Mouse (Mus musculus): Measurements from ENCODE around the gene Cdkn1a. TPM values are rescaled to one million over a fixed set of nuclear protein-coding genes. Genes with fewer than 3 reads are reported as not detected.

The Cdkn1a gene
- polyA plus RNA-seq (2012; rRNA removed): 3.1 and 3.2 TPM in 2 replicates

GRCm38 (mm10) chr17:29090776-29091175, at the start of gene Cdkn1a:
TSS of gene Cdkn1a (plus strand) at chr17:29090976.

DNA sequence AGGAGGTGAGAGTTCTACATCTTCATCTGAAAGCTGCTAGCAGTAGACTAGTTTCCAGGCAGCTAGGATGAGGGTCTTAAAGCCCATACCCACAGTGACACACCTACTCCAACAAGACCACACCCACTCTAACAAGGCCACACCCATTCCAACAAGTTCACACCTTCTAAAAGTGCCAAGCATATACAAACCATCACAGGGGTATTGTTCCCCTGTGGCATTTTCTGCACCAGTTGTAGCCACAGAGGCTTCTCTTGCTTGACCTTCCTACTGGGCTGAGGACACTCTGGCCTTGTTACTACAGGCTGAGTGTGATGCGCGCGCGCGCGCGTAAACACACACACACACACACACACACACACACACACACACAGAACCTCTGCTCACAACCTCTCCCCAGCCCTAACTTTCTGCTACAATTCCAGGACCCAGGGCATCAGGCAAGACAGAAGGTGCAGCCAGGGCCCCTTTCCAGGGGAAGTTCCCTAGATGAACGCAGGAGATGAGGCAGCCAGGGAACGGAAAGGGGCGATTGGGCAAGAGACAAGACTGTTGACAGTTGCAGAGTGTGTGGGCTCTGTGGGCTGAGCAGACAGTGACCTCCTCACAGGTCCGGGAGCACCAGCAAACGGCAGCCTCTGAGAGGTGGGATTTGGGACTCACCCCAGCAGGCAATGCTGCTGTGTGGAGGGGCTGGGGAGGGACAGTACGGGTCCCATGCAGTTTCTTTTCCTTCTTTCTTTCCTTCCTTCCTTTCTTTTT, 23.0 kb downstream of the Cdkn1a start, which contains the start of gene Rab44:
Rab44 (plus strand) TSS at position 555 of the 762 bp plus-strand sequence.

Other genes with a start within 250 kb of the Cdkn1a start
- 0.01 and 0.02 TPM in 2 replicates for gene Pnpla1, start 232.6 kb upstream of the Cdkn1a start, polyA plus RNA-seq (2012; rRNA removed)
- 0.06 TPM in 2 replicates for gene 4930539E08Rik, start 175.7 kb upstream of the Cdkn1a start, polyA plus RNA-seq (2012; rRNA removed)
- gene Pxt1, start 147.1 kb upstream of the Cdkn1a start, polyA plus RNA-seq (2012; rRNA removed): 0.18 and 0.20 TPM in 2 replicates
- 28.5 and 34.4 TPM in 2 replicates for gene Kctd20, start 139.0 kb upstream of the Cdkn1a start, polyA plus RNA-seq (2012; rRNA removed)
- 26.3 and 33.4 TPM in 2 replicates for gene Stk38, start 83.0 kb upstream of the Cdkn1a start, polyA plus RNA-seq (2012; rRNA removed)
- gene Srsf3, start 58.3 kb upstream of the Cdkn1a start, polyA plus RNA-seq (2012; rRNA removed): 145 and 153 TPM in 2 replicates
- 13.2 and 16.3 TPM in 2 replicates for gene Rab44, start 23.2 kb downstream of the Cdkn1a start, polyA plus RNA-seq (2012; rRNA removed)
- gene Cpne5, start 147.2 kb downstream of the Cdkn1a start, polyA plus RNA-seq (2012; rRNA removed): 0.09 and 0.12 TPM in 2 replicates
- gene Ppil1, start 173.2 kb downstream of the Cdkn1a start, polyA plus RNA-seq (2012; rRNA removed): 47.6 and 52.1 TPM in 2 replicates
- gene BC004004, start 177.8 kb downstream of the Cdkn1a start, polyA plus RNA-seq (2012; rRNA removed): 23.4 and 29.6 TPM in 2 replicates
- gene Pi16, start 226.7 kb downstream of the Cdkn1a start, polyA plus RNA-seq (2012; rRNA removed): 0.72 and 0.88 TPM in 2 replicates

Data from liver, embryonic 14 days (tissue).